Mouse (Mus musculus) CH12.LX (cell line): ENCODE results near the gene Vmn1r118.
"Not testable (repeated sequence)": the region's sequence is repeated elsewhere in the genome, so short reads cannot be mapped to it uniquely, and the experiment has no call there.

Experiments used
- CTCF ChIP-seq, 2 experiments: IDR thresholded peaks in 1 of 2; conservative IDR thresholded peaks in 1 of 2; 2 replicates each; pipeline ENCODE4 v1.5.1; 2011 to 2012; ENCODE audit warnings: low read depth in 2 of 2, low read length in 2 of 2, improper control_type of control experiment in 1 of 2, inconsistent platforms in 1 of 2, mild to moderate bottlenecking in 1 of 2, moderate library complexity in 1 of 2
- EP300 ChIP-seq: IDR thresholded peaks from 2 replicates; pipeline ENCODE4 v1.6.1; 2011; ENCODE audit warnings: low read length, improper control_type of control experiment
- MAFK ChIP-seq: IDR thresholded peaks from 2 replicates; pipeline ENCODE4 v1.6.1; 2011; ENCODE audit warnings: low read length, improper control_type of control experiment; ENCODE audit not compliant: insufficient replicate concordance
- POLR2A ChIP-seq: IDR thresholded peaks from 2 replicates; pipeline ENCODE4 v1.6.1; 2011; ENCODE audit warnings: low read depth, mild to moderate bottlenecking, improper control_type of control experiment, low read length
- SMC3 ChIP-seq: IDR thresholded peaks from 2 replicates; pipeline ENCODE4 v1.6.1; 2011; ENCODE audit warnings: low read depth, low read length, improper control_type of control experiment
- USF1 ChIP-seq: IDR thresholded peaks from 2 replicates; pipeline ENCODE4 v1.6.1; 2014; ENCODE audit warnings: low read depth, mild to moderate bottlenecking, inconsistent platforms, low read length, improper control_type of control experiment

DNA sequence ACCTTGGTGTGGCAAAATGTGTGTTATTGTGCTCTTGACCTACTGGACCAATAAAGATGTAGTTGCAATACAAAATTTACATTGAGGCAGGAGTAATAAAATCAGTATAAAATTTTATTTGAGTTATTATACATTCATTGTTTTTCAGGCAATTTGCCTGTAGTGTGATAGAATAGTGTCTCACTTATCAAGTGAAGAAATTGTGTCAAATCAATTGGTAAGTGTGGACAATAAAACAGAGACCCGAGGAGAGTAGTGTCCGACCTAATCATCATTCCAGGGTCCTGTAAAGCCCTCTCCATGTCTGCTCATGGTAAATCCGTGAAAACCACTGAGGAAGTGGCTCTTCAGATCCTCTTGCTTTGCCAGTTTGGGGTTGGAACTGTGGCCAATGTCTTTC lies 40.2 kb downstream of the Vmn1r118 start, which contains the start of gene Vmn1r116:
- TF ChIP-seq USF1; POLR2A; CTCF (conservative IDR thresholded peaks at IDR 0.05 in 1 of 2, IDR thresholded peaks at IDR 0.05 in 1 of 2; ENCODE audit: low read depth in 2 of 2, low read length in 2 of 2); MAFK; EP300; SMC3: not testable (repeated sequence)
